Mouse (Mus musculus) urinary bladder, postnatal 4 days (tissue): ENCODE data around the gene Snx25.
"Not testable (repeated sequence)": the region's sequence is repeated elsewhere in the genome, so short reads cannot be mapped to it uniquely, and the experiment has no call there.

Experiments
- DNase-seq, 2 experiments: peaks; one replicate each; pipeline ENCODE4 v3.0.0; 2021 to 2022; ENCODE audit warnings: low spot score in 2 of 2

The Snx25 gene

GRCm38 (mm10) chr8:46137336-46137735, 14.6 kb downstream of the Snx25 start:
- DNase-seq: no peak

GRCm38 (mm10) chr8:46135546-46135945, 16.4 kb downstream of the Snx25 start:
- DNase-seq: not testable (repeated sequence)

- DNase-seq: no peak
Measured at GRCm38 (mm10) chr8:46130426-46130825, 21.5 kb downstream of the Snx25 start.

- DNase-seq: no peak
Measured at GRCm38 (mm10) chr8:46122498-46122897, 29.5 kb downstream of the Snx25 start.

- no peak for DNase-seq
Measured at GRCm38 (mm10) chr8:46119176-46119575, 32.8 kb downstream of the Snx25 start.

- DNase-seq: no peak
Measured at GRCm38 (mm10) chr8:46117172-46117571, 34.8 kb downstream of the Snx25 start.

GRCm38 (mm10) chr8:46113421-46114170, 38.4 kb downstream of the Snx25 start:
- DNase-seq: not testable (repeated sequence)

- DNase-seq: no peak
Measured at GRCm38 (mm10) chr8:46107690-46108089, 44.3 kb downstream of the Snx25 start.

GRCm38 (mm10) chr8:46103434-46103833, 48.5 kb downstream of the Snx25 start:
- no peak for DNase-seq

- DNase-seq: no peak
Measured at GRCm38 (mm10) chr8:46092667-46093360, 59.1 kb downstream of the Snx25 start.

- DNase-seq: no peak
Measured at GRCm38 (mm10) chr8:46083141-46083540, 68.8 kb downstream of the Snx25 start.

- DNase-seq: no peak
Measured at GRCm38 (mm10) chr8:46081030-46081429, 70.9 kb downstream of the Snx25 start.

GRCm38 (mm10) chr8:46078866-46079265, 73.1 kb downstream of the Snx25 start:
- no peak for DNase-seq

GRCm38 (mm10) chr8:46075223-46075622, 76.7 kb downstream of the Snx25 start:
- no peak for DNase-seq

- DNase-seq: no peak
Measured at GRCm38 (mm10) chr8:46073540-46074140, 78.3 kb downstream of the Snx25 start.

- no peak for DNase-seq
Measured at GRCm38 (mm10) chr8:46072798-46073197, 79.2 kb downstream of the Snx25 start.

- DNase-seq: no peak
Measured at GRCm38 (mm10) chr8:46040260-46040659, 111.7 kb downstream of the Snx25 start.

- no peak for DNase-seq
Measured at GRCm38 (mm10) chr8:46039666-46040065, 112.3 kb downstream of the Snx25 start.

GRCm38 (mm10) chr8:46036217-46036616, 115.7 kb downstream of the Snx25 start:
- no peak for DNase-seq

- no peak for DNase-seq
Measured at GRCm38 (mm10) chr8:46024392-46024791, 127.6 kb downstream of the Snx25 start.

GRCm38 (mm10) chr8:46022758-46023157, 129.2 kb downstream of the Snx25 start:
- no peak for DNase-seq

- DNase-seq: no peak
Measured at GRCm38 (mm10) chr8:46022203-46022602, 129.8 kb downstream of the Snx25 start.
